ENCODE assay signal across 17 mouse cellular contexts in genomic region chr2:38139536-38139935, GRCm38 (mm10).
"Had no signal": no experiment of that assay in that cellular context is flagged by ENCODE, and none has a peak within 500 bp of the region (broad histone marks: within the 10 kb centered on the region; RNA-seq: fewer than 3 reads in every experiment).

No protein-coding gene starts in this region.

- H3K9me3 ChIP-seq: limb, embryonic 12.5 days; liver, embryonic 13.5 days; lung, embryonic 15.5 days; megakaryocyte, embryonic 14.5 days; neural tube, embryonic 12.5 days had no signal

- DNase-seq: kidney, adult 9 months; kidney, postnatal 36 days; liver; liver, embryonic 13.5 days; liver, postnatal 0 days; lung, postnatal 14 days; retina, postnatal 1 day; right cerebral cortex, postnatal 4 days; spleen, adult 18-20 months; thymus, adult 18-20 months; thymus, postnatal 14 days had no signal

- ATAC-seq: liver, postnatal 0 days had no signal

- H3K27me3 ChIP-seq: limb, embryonic 12.5 days; liver, embryonic 13.5 days; lung, embryonic 15.5 days; megakaryocyte, embryonic 14.5 days; neural tube, embryonic 12.5 days had no signal

- H3K4me1 ChIP-seq: lung, embryonic 15.5 days had no signal

- H3K9ac ChIP-seq: limb, embryonic 12.5 days; liver, embryonic 13.5 days; liver, postnatal 0 days; lung, embryonic 15.5 days; neural tube, embryonic 12.5 days had no signal

- H3K36me3 ChIP-seq: limb, embryonic 12.5 days; liver, embryonic 13.5 days; lung, embryonic 15.5 days; neural tube, embryonic 12.5 days had no signal

- H3K4me3 ChIP-seq: limb, embryonic 12.5 days; liver, embryonic 13.5 days; lung, embryonic 15.5 days; megakaryocyte, embryonic 14.5 days; neural tube, embryonic 12.5 days had no signal

- H3K27ac ChIP-seq: kidney, postnatal 0 days; limb, embryonic 12.5 days; liver, embryonic 13.5 days; lung, embryonic 15.5 days; macrophage; neural tube, embryonic 12.5 days had no signal

- H3K4me2 ChIP-seq: limb, embryonic 12.5 days; liver, embryonic 13.5 days; lung, embryonic 15.5 days; neural tube, embryonic 12.5 days had no signal
